Mouse (Mus musculus) CH12.LX (cell line): Measurements from ENCODE around the gene Mdga1. TPM values are rescaled to one million over a fixed set of nuclear protein-coding genes. Genes with fewer than 3 reads are reported as not detected.

Experiments
- DNase-seq: peaks from one replicate; pipeline ENCODE4 v3.0.0-alpha.2; 2013; ENCODE audit errors: extremely low read depth
- H3K27ac ChIP-seq: 2 replicates; pipeline ENCODE4 v1.5.1; 2012; ENCODE audit warnings: low read depth, mild to moderate bottlenecking, control low read depth, moderate library complexity; ENCODE audit not compliant: insufficient read depth
- H3K27me3 ChIP-seq: replicated peaks from 2 replicates; pipeline ENCODE3; 2012; ENCODE audit warnings: inconsistent platforms
- H3K36me3 ChIP-seq, 2 experiments: replicated peaks in 1 of 2; 2 replicates each; pipeline versions ENCODE3 to v1.6.1; 2012; ENCODE audit warnings: inconsistent platforms in 1 of 2, low read length in 1 of 2, mild to moderate bottlenecking in 1 of 2, mixed read lengths in 1 of 2, moderate library complexity in 1 of 2; ENCODE audit not compliant: control insufficient read depth in 1 of 2, insufficient read depth in 1 of 2
- H3K4me1 ChIP-seq, 2 experiments: 2 replicates each; pipeline ENCODE4 v1.6.1; 2012; ENCODE audit warnings: inconsistent platforms in 1 of 2, moderate library complexity in 1 of 2; ENCODE audit not compliant: insufficient read depth in 2 of 2, control insufficient read depth in 1 of 2
- H3K4me2 ChIP-seq: 2 replicates; pipeline ENCODE4 v1.6.1; 2012; ENCODE audit warnings: low read depth, mild to moderate bottlenecking, control low read depth; ENCODE audit not compliant: poor library complexity, insufficient read depth, severe bottlenecking
- H3K4me3 ChIP-seq, 3 experiments: fragments of 150-350 bp in 1 of 3; sonication (generic) in 1 of 3; replicated peaks in 1 of 3; 2 replicates each; pipeline versions ENCODE3 to v1.5.1; 2011 to 2012; ENCODE audit warnings: low read depth in 2 of 3, low read length in 2 of 3, mild to moderate bottlenecking in 2 of 3, moderate library complexity in 2 of 3, control low read depth in 1 of 3, improper control_type of control experiment in 1 of 3, inconsistent platforms in 1 of 3, mixed read lengths in 1 of 3; ENCODE audit not compliant: poor library complexity in 1 of 3
- H3K79me2 ChIP-seq: replicated peaks from 2 replicates; pipeline ENCODE4 v1.6.1; 2012; ENCODE audit warnings: mild to moderate bottlenecking, moderate library complexity; ENCODE audit not compliant: control insufficient read depth, poor library complexity, insufficient read depth, severe bottlenecking; ENCODE audit errors: extremely low read depth
- H3K9ac ChIP-seq: 2 replicates; pipeline ENCODE4 v1.6.1; 2012; ENCODE audit warnings: low read depth, mild to moderate bottlenecking, control low read depth, moderate library complexity; ENCODE audit not compliant: insufficient read depth
- H3K9me3 ChIP-seq: replicated peaks from 2 replicates; pipeline ENCODE3; 2012; ENCODE audit warnings: low read length, inconsistent platforms, mixed read lengths
- CHD2 ChIP-seq: IDR thresholded peaks from 2 replicates; pipeline ENCODE4 v1.6.1; 2011; ENCODE audit warnings: low read length, improper control_type of control experiment
- CTCF ChIP-seq, 2 experiments: IDR thresholded peaks in 1 of 2; conservative IDR thresholded peaks in 1 of 2; 2 replicates each; pipeline ENCODE4 v1.5.1; 2011 to 2012; ENCODE audit warnings: low read depth in 2 of 2, low read length in 2 of 2, improper control_type of control experiment in 1 of 2, inconsistent platforms in 1 of 2, mild to moderate bottlenecking in 1 of 2, moderate library complexity in 1 of 2
- ETS1 ChIP-seq: conservative IDR thresholded peaks from 2 replicates; pipeline ENCODE4 v1.6.1; 2012; ENCODE audit warnings: low read depth, mild to moderate bottlenecking, inconsistent platforms, low read length, improper control_type of control experiment, moderate library complexity
- GABPA ChIP-seq: IDR thresholded peaks from 2 replicates; pipeline ENCODE4 v1.6.1; 2012; ENCODE audit warnings: low read depth, low read length, improper control_type of control experiment, inconsistent platforms; ENCODE audit not compliant: insufficient replicate concordance
- HCFC1 ChIP-seq: IDR thresholded peaks from 2 replicates; pipeline ENCODE4 v1.6.1; 2012; ENCODE audit warnings: low read depth, mild to moderate bottlenecking, inconsistent platforms, low read length, improper control_type of control experiment
- MAFK ChIP-seq: IDR thresholded peaks from 2 replicates; pipeline ENCODE4 v1.6.1; 2011; ENCODE audit warnings: low read length, improper control_type of control experiment; ENCODE audit not compliant: insufficient replicate concordance
- NELFE ChIP-seq: IDR thresholded peaks from 2 replicates; pipeline ENCODE4 v1.6.1; 2011; ENCODE audit warnings: low read depth, low read length, improper control_type of control experiment
- NRF1 ChIP-seq: IDR thresholded peaks from 2 replicates; pipeline ENCODE4 v1.6.1; 2014; ENCODE audit warnings: low read depth, mild to moderate bottlenecking, inconsistent platforms, low read length, improper control_type of control experiment, moderate library complexity
- SMC3 ChIP-seq: IDR thresholded peaks from 2 replicates; pipeline ENCODE4 v1.6.1; 2011; ENCODE audit warnings: low read depth, low read length, improper control_type of control experiment
- TCF12 ChIP-seq: IDR thresholded peaks from 2 replicates; pipeline ENCODE4 v1.6.1; 2014; ENCODE audit warnings: low read depth, mild to moderate bottlenecking, inconsistent platforms, low read length, improper control_type of control experiment
- ZC3H11A ChIP-seq: IDR thresholded peaks from 2 replicates; pipeline ENCODE4 v1.6.1; 2012; ENCODE audit warnings: low read depth, mild to moderate bottlenecking, inconsistent platforms, low read length, improper control_type of control experiment
- dilution Hi-C: fragments of 300-500 bp; cut with MboI; formaldehyde crosslinking; loops from 2 replicates; pipeline ENCODE4 v1.14.3; 2020; ENCODE audit warnings: low sequenced_read_pairs; ENCODE audit not compliant: extremely low pct_unique_long_range_greater_than_20kb, extremely low pct_ligation_motif_present
- in situ Hi-C: fragments of 300-500 bp; cut with MboI; formaldehyde crosslinking; loops from 3 replicates; pipeline ENCODE4 v1.14.3; 2019; ENCODE audit warnings: low sequenced_read_pairs, low pct_ligation_motif_present, low pct_unique_long_range_greater_than_20kb, mixed read lengths
- polyA plus RNA-seq: library from polyadenylated mRNA; unstranded; fragments of >175 nt; gene quantifications from 2 replicates; pipeline ENCODE4 v1.2.1, GENCODE M21; 2012; ENCODE audit warnings: low read depth; ENCODE audit not compliant: insufficient read length
- total RNA-seq, 2 experiments: library from RNA; depleted of rRNA; stranded (reverse); fragments of 300-350 nt in 1 of 2; fragments of >200 nt in 1 of 2; gene quantifications; 2 replicates each; pipeline ENCODE4 v1.2.3; 2012 to 2014

Gene Mdga1
- total and polyA plus RNA-seq, 3 experiments: 0.29 to 0.39 (median 0.38) TPM

- Histone ChIP-seq H3K4me3 (no peak overlapping the region), H3K36me3 (no peaks in the 10 kb centered on the region), H3K79me2 (no peaks in the 10 kb centered on the region), H3K27ac (no peak overlapping the region), H3K9me3 (peaks cover 14% of the 10 kb centered on the region), H3K9ac (no peak overlapping the region), H3K27me3 (peaks cover 9% of the 10 kb centered on the region), H3K4me2 (no peak overlapping the region), H3K4me1 (no peaks in the 10 kb centered on the region)
- dilution Hi-C loops (no loop called here), in situ Hi-C loops (no loop called here)
- TF ChIP-seq GABPA: no peak
- DNase-seq: no peak
Measured at GRCm38 (mm10) chr17:29934133-29934851, 35.6 kb downstream of the Mdga1 start.

- dilution Hi-C loops: no loop called here
Measured at GRCm38 (mm10) chr17:29932753-29933152, 37.1 kb downstream of the Mdga1 start.

GRCm38 (mm10) chr17:29931224-29931945 lies 38.5 kb downstream of the Mdga1 start:
- Histone ChIP-seq H3K9me3 (peaks cover 14% of the 10 kb centered on the region), H3K4me2 (no peak overlapping the region), H3K4me3 (no peak overlapping the region), H3K79me2 (no peaks in the 10 kb centered on the region), H3K4me1 (no peaks in the 10 kb centered on the region; a peak in 1 of 4 replicates), H3K27ac (no peak overlapping the region), H3K36me3 (no peaks in the 10 kb centered on the region), H3K27me3 (peaks cover 9% of the 10 kb centered on the region), H3K9ac (no peak overlapping the region)
- DNase-seq: no peak
- in situ Hi-C loops: no loop called here
- TF ChIP-seq HCFC1 (no peak), ETS1 (no peak), CTCF (conservative IDR thresholded peaks at IDR 0.05 in 1 of 2, IDR thresholded peaks at IDR 0.05 in 1 of 2; ENCODE audit: low read depth in 2 of 2, low read length in 2 of 2) (peak in 1 of 2 experiments; percentile 3; a peak in 1 of 4 replicates), SMC3 (no peak), TCF12 (no peak)
- dilution Hi-C loops: no loop called here

More at GRCm38 (mm10) chr17:29932753-29933152, 37.1 kb downstream of the Mdga1 start:
- no peaks in the 10 kb centered on the region for H3K79me2 ChIP-seq
- no peak for DNase-seq
- no peak overlapping the region for H3K4me2 ChIP-seq
- H3K27me3 ChIP-seq: peaks cover 9% of the 10 kb centered on the region
- H3K9me3 ChIP-seq: peaks cover 14% of the 10 kb centered on the region
- no peak overlapping the region for H3K9ac ChIP-seq
- no peaks in the 10 kb centered on the region for H3K36me3 ChIP-seq
- H3K4me1 ChIP-seq: no peaks in the 10 kb centered on the region
- no peak overlapping the region for H3K4me3 ChIP-seq
- TF ChIP-seq GABPA (no peak), ZC3H11A (no peak), CHD2 (no peak), NELFE (no peak), NRF1 (no peak), MAFK (peak; percentile 83)
- no peak overlapping the region for H3K27ac ChIP-seq
- in situ Hi-C loops: no loop called here
